Mouse (Mus musculus): ENCODE results near the gene Rfx4. TPM values are rescaled to one million over a fixed set of nuclear protein-coding genes. Genes with fewer than 3 reads are reported as not detected.

Rfx4 gene
- polyA plus RNA-seq (2016; fragmentation: Nextera tagmentation; extraction: Ambion mirVana), result 3.8 and 15.5 TPM in 2 replicates

- Histone ChIP-seq H3K4me3 (peak within 1 kb of the TSS; percentile 59), H3K4me1 (peaks cover 60% of the 10 kb centered on the region), H3K27me3 (replicated peaks; ENCODE audit: low read depth, poor library complexity, severe bottlenecking) (peaks cover 96% of the 10 kb centered on the region), H3K36me3 (replicated peaks) (no peaks in the 10 kb centered on the region), H3K27ac (replicated peaks) (peak within 1 kb of the TSS; percentile 81), H3K9me3 (no peaks in the 10 kb centered on the region)
- peak; percentile 68 for DNase-seq (ENCODE audit: low spot score)
- under 1% methylated on average over 24 of the region's 24 CpGs for WGBS
Measured at GRCm38 (mm10) chr10:84755786-84756203, at the start of gene Rfx4. Gene Rfx4 (plus strand): TSS chr10:84756062.

- H3K36me3 ChIP-seq (replicated peaks), result peaks cover 33% of the 10 kb centered on the region
- H3K9me3 ChIP-seq, result no peaks in the 10 kb centered on the region
- H3K4me3 ChIP-seq, result no peak overlapping the region
- H3K27me3 ChIP-seq (replicated peaks; ENCODE audit: low read depth, poor library complexity, severe bottlenecking), result peaks cover 10% of the 10 kb centered on the region
- H3K4me1 ChIP-seq, result peaks cover 25% of the 10 kb centered on the region; the same call in 1 of the 2 replicates
- no peak overlapping the region for H3K27ac ChIP-seq (replicated peaks)
- WGBS, result 61% methylated on average over 8 of the region's 8 CpGs
- no peak for DNase-seq (ENCODE audit: low spot score)
Measured at GRCm38 (mm10) chr10:84706543-84706942, 49.3 kb upstream of the Rfx4 start.

GRCm38 (mm10) chr10:84707226-84707625 is 48.6 kb upstream of the Rfx4 start:
- DNase-seq (ENCODE audit: low spot score), result no peak
- Histone ChIP-seq H3K27ac (replicated peaks) (no peak overlapping the region), H3K4me1 (peaks cover 27% of the 10 kb centered on the region; the same call in 1 of the 2 replicates), H3K36me3 (replicated peaks) (peaks cover 26% of the 10 kb centered on the region), H3K4me3 (no peak overlapping the region), H3K9me3 (no peaks in the 10 kb centered on the region), H3K27me3 (replicated peaks; ENCODE audit: low read depth, poor library complexity, severe bottlenecking) (peaks cover 10% of the 10 kb centered on the region)
- 45% methylated on average over 6 of the region's 6 CpGs for WGBS

- Histone ChIP-seq H3K4me1 (peaks cover 27% of the 10 kb centered on the region; the same call in 1 of the 2 replicates), H3K36me3 (replicated peaks) (peaks cover 22% of the 10 kb centered on the region; the same call in 1 of the 2 replicates), H3K27me3 (replicated peaks; ENCODE audit: low read depth, poor library complexity, severe bottlenecking) (peaks cover 10% of the 10 kb centered on the region), H3K27ac (replicated peaks) (no peak overlapping the region), H3K4me3 (no peak overlapping the region), H3K9me3 (no peaks in the 10 kb centered on the region)
- no peak for DNase-seq (ENCODE audit: low spot score)
- 34% methylated on average over 14 of the region's 14 CpGs for WGBS
Measured at GRCm38 (mm10) chr10:84707752-84708530, 47.9 kb upstream of the Rfx4 start.

GRCm38 (mm10) chr10:84710192-84710591 is 45.7 kb upstream of the Rfx4 start:
- Histone ChIP-seq H3K4me1 (peaks cover 33% of the 10 kb centered on the region), H3K9me3 (no peaks in the 10 kb centered on the region), H3K27me3 (replicated peaks; ENCODE audit: low read depth, poor library complexity, severe bottlenecking) (peaks cover 10% of the 10 kb centered on the region), H3K36me3 (replicated peaks) (peaks cover 33% of the 10 kb centered on the region), H3K27ac (replicated peaks) (no peak overlapping the region), H3K4me3 (no peak overlapping the region)
- DNase-seq (ENCODE audit: low spot score), result no peak
- WGBS, result 40% methylated on average over 4 of the region's 4 CpGs

GRCm38 (mm10) chr10:84710827-84711226 is 45.0 kb upstream of the Rfx4 start:
- no peak overlapping the region for H3K27ac ChIP-seq (replicated peaks)
- no peak overlapping the region for H3K4me3 ChIP-seq
- H3K36me3 ChIP-seq (replicated peaks), result peaks cover 36% of the 10 kb centered on the region
- DNase-seq (ENCODE audit: low spot score), result peak; percentile 24
- H3K9me3 ChIP-seq, result no peaks in the 10 kb centered on the region
- H3K4me1 ChIP-seq, result peaks cover 33% of the 10 kb centered on the region
- 23% methylated on average over 4 of the region's 4 CpGs for WGBS
- H3K27me3 ChIP-seq (replicated peaks; ENCODE audit: low read depth, poor library complexity, severe bottlenecking), result peaks cover 10% of the 10 kb centered on the region

GRCm38 (mm10) chr10:84711479-84711878 is 44.4 kb upstream of the Rfx4 start:
- no peak for DNase-seq (ENCODE audit: low spot score)
- Histone ChIP-seq H3K36me3 (replicated peaks) (peaks cover 43% of the 10 kb centered on the region), H3K27ac (replicated peaks) (peak overlapping the region; percentile 55; the same call in 1 of the 2 replicates), H3K27me3 (replicated peaks; ENCODE audit: low read depth, poor library complexity, severe bottlenecking) (peaks cover 10% of the 10 kb centered on the region), H3K4me1 (peaks cover 33% of the 10 kb centered on the region), H3K4me3 (no peak overlapping the region), H3K9me3 (no peaks in the 10 kb centered on the region)
- WGBS, result 67% methylated on average over 8 of the region's 8 CpGs

GRCm38 (mm10) chr10:84711940-84712339 is 43.9 kb upstream of the Rfx4 start:
- Histone ChIP-seq H3K4me1 (peaks cover 28% of the 10 kb centered on the region), H3K9me3 (no peaks in the 10 kb centered on the region), H3K36me3 (replicated peaks) (peaks cover 47% of the 10 kb centered on the region), H3K4me3 (no peak overlapping the region), H3K27ac (replicated peaks) (no peak overlapping the region), H3K27me3 (replicated peaks; ENCODE audit: low read depth, poor library complexity, severe bottlenecking) (peaks cover 10% of the 10 kb centered on the region)
- WGBS, result 81% methylated on average over 5 of the region's 5 CpGs
- DNase-seq (ENCODE audit: low spot score), result no peak

GRCm38 (mm10) chr10:84712532-84712931 is 43.3 kb upstream of the Rfx4 start:
- Histone ChIP-seq H3K27ac (replicated peaks) (no peak overlapping the region), H3K36me3 (replicated peaks) (peaks cover 52% of the 10 kb centered on the region), H3K9me3 (no peaks in the 10 kb centered on the region), H3K27me3 (replicated peaks; ENCODE audit: low read depth, poor library complexity, severe bottlenecking) (peaks cover 10% of the 10 kb centered on the region), H3K4me1 (peaks cover 23% of the 10 kb centered on the region), H3K4me3 (no peak overlapping the region)
- DNase-seq (ENCODE audit: low spot score), result no peak
- 82% methylated on average over 6 of the region's 6 CpGs for WGBS

GRCm38 (mm10) chr10:84713043-84713442 is 42.8 kb upstream of the Rfx4 start:
- no peaks in the 10 kb centered on the region for H3K9me3 ChIP-seq
- H3K4me1 ChIP-seq, result peaks cover 20% of the 10 kb centered on the region
- 82% methylated on average over 10 of the region's 10 CpGs for WGBS
- H3K27me3 ChIP-seq (replicated peaks; ENCODE audit: low read depth, poor library complexity, severe bottlenecking), result peaks cover 10% of the 10 kb centered on the region
- no peak overlapping the region for H3K4me3 ChIP-seq
- no peak overlapping the region for H3K27ac ChIP-seq (replicated peaks)
- no peak for DNase-seq (ENCODE audit: low spot score)
- peaks cover 54% of the 10 kb centered on the region for H3K36me3 ChIP-seq (replicated peaks)

GRCm38 (mm10) chr10:84715639-84716038 is 40.2 kb upstream of the Rfx4 start:
- Histone ChIP-seq H3K4me3 (no peak overlapping the region), H3K9me3 (no peaks in the 10 kb centered on the region), H3K27ac (replicated peaks) (no peak overlapping the region), H3K4me1 (peaks cover 27% of the 10 kb centered on the region), H3K27me3 (replicated peaks; ENCODE audit: low read depth, poor library complexity, severe bottlenecking) (no peaks in the 10 kb centered on the region), H3K36me3 (replicated peaks) (peaks cover 65% of the 10 kb centered on the region)
- WGBS, result 90% methylated on average over 7 of the region's 7 CpGs
- DNase-seq (ENCODE audit: low spot score), result no peak

- H3K4me1 ChIP-seq, result peaks cover 22% of the 10 kb centered on the region
- H3K9me3 ChIP-seq, result no peaks in the 10 kb centered on the region
- no peak overlapping the region for H3K27ac ChIP-seq (replicated peaks)
- no peaks in the 10 kb centered on the region for H3K27me3 ChIP-seq (replicated peaks; ENCODE audit: low read depth, poor library complexity, severe bottlenecking)
- H3K36me3 ChIP-seq (replicated peaks), result peaks cover 74% of the 10 kb centered on the region
- no peak for DNase-seq (ENCODE audit: low spot score)
- WGBS, result 92% methylated on average over 7 of the region's 7 CpGs
- H3K4me3 ChIP-seq, result no peak overlapping the region
Measured at GRCm38 (mm10) chr10:84716581-84716980, 39.3 kb upstream of the Rfx4 start.

- 77% methylated on average over 12 of the region's 12 CpGs for WGBS
- Histone ChIP-seq H3K27ac (replicated peaks) (no peak overlapping the region), H3K27me3 (replicated peaks; ENCODE audit: low read depth, poor library complexity, severe bottlenecking) (no peaks in the 10 kb centered on the region), H3K4me1 (peaks cover 24% of the 10 kb centered on the region), H3K36me3 (replicated peaks) (peaks cover 65% of the 10 kb centered on the region), H3K9me3 (no peaks in the 10 kb centered on the region), H3K4me3 (no peak overlapping the region)
- DNase-seq (ENCODE audit: low spot score), result no peak
Measured at GRCm38 (mm10) chr10:84722711-84723110, 33.2 kb upstream of the Rfx4 start.
